Mouse (Mus musculus): Measurements from ENCODE around the gene Mmp20. TPM values are rescaled to one million over a fixed set of nuclear protein-coding genes. Genes with fewer than 3 reads are reported as not detected.
A peak's percentile ranks its signal among the peaks of the same experiment; 100 is the strongest.

Mmp20 gene
- total RNA-seq (2022): not detected

DNA sequence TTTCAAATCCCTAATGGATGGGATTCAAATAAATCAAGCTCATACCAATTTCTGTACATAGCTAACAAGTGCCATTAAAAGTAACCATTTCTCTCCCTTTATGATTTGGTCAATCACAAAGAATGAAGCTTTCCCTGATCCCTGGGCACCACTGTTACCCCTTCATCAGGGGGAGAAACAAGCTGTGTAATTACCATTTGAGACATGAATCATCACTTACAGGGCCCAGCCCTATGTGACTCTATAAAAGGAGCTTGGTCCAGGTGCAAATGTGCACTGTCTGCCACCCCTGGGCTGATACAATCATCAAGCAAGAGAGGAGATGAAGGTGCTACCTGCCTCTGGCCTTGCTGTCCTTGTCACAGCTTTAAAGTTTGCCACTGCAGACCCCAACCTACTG, at the start of gene Mmp20:
Mmp20 (plus strand) TSS at position 301 of the 400 bp plus-strand sequence.
- DNase-seq (ENCODE audit: low spot score in 2 of 2): no peak

DNA sequence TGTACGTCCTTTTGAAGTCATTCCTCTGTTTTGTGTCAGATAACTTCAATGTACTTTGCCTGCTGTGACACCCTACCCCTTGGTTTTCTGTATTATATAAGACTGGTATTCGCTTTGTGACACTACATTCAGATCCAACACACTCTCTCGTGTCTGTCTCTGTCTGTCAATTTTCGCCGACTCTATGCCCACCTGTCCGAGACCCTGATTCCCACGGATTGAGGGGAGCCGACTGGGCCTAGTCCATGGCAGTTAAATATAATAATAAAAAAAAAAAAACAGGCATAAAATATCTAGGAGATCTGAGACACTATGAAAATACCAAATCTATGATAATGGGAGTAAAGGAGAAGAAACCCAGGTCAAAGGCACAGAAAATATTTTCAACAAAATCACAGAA, 38.0 kb upstream of the Mmp20 start:
- DNase-seq (ENCODE audit: low spot score in 2 of 2): no peak

- no peak for DNase-seq (ENCODE audit: low spot score in 2 of 2)
Measured at GRCm38 (mm10) chr9:7593272-7593812, 34.7 kb upstream of the Mmp20 start.

GRCm38 (mm10) chr9:7594816-7595540, 33.1 kb upstream of the Mmp20 start:
- DNase-seq (ENCODE audit: low spot score in 2 of 2): peak; percentile 79 to 85

- DNase-seq (ENCODE audit: low spot score in 2 of 2): peak; percentile 38 to 72
Measured at GRCm38 (mm10) chr9:7602982-7603742, 24.9 kb upstream of the Mmp20 start.

DNA sequence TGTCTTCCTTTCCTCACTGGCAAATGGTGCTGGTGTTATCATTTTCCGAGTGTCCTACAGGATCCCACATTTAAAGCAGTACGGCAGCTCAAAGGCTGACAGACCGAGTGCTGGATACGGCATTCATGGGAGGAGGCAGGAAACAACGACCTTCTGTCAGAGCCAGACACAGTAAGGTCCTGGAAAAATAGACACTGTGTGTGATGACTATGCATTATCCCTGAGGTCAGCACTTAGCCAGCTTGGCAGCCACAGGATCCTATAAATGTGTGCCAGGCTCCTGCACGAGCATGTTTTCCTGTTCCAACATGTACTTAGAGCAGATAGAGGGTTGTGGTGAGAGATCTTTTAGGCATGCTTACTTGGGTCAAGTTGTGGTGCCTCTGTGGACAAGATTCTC, 24.0 kb upstream of the Mmp20 start:
- DNase-seq (ENCODE audit: low spot score in 2 of 2): no peak

GRCm38 (mm10) chr9:7605638-7606037, 22.4 kb upstream of the Mmp20 start:
- DNase-seq (ENCODE audit: low spot score in 2 of 2): no peak

- DNase-seq (ENCODE audit: low spot score in 2 of 2): no peak
Measured at GRCm38 (mm10) chr9:7622582-7622981, 5.4 kb upstream of the Mmp20 start.

DNA sequence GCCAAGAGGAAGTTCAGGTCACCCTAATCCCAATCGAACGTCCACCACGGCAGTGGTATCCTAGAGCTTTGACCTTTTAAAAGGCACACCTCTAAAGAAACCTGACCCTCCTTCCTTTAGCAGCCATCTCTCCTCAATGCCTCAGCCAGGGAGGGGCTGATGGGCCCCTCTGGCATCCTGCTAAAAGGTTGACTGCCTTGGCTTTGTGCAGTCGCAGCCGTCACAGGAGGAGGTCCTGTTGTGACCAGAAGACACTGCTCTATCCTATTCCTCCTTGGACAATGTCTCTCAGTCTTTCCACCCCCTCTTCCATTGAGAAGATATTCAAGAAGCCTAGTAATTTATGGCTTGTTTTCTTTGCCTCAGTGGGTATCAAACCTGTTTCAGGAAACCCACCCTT, 5.9 kb downstream of the Mmp20 start:
- DNase-seq (ENCODE audit: low spot score in 2 of 2): no peak

DNA sequence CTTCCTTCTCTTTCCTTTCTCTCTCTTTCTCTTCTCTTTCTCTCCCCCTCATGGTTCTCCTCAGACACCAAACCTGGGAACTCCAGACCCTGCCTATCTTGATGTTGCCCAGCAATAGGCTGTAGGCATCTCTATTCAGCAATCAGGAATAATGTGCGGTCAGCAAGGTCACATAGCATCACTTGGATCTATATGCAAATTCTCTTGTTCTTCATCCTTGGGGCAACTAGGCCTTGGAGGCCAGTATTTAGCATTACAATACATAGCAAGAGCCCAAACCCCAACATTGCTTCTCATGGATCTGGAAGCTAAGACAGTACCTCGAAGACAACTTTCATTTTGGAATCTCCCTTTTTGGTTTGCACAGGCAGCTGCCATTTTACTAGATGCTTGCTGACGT, 19.9 kb downstream of the Mmp20 start:
- DNase-seq (ENCODE audit: low spot score in 2 of 2): no peak

- DNase-seq (ENCODE audit: low spot score in 2 of 2): no peak
Measured at GRCm38 (mm10) chr9:7650397-7651180, 22.6 kb downstream of the Mmp20 start.

GRCm38 (mm10) chr9:7652351-7653085, 24.5 kb downstream of the Mmp20 start:
- DNase-seq (ENCODE audit: low spot score in 2 of 2): no peak

- no peak for DNase-seq (ENCODE audit: low spot score in 2 of 2)
Measured at GRCm38 (mm10) chr9:7657946-7658345, 29.9 kb downstream of the Mmp20 start.

DNA sequence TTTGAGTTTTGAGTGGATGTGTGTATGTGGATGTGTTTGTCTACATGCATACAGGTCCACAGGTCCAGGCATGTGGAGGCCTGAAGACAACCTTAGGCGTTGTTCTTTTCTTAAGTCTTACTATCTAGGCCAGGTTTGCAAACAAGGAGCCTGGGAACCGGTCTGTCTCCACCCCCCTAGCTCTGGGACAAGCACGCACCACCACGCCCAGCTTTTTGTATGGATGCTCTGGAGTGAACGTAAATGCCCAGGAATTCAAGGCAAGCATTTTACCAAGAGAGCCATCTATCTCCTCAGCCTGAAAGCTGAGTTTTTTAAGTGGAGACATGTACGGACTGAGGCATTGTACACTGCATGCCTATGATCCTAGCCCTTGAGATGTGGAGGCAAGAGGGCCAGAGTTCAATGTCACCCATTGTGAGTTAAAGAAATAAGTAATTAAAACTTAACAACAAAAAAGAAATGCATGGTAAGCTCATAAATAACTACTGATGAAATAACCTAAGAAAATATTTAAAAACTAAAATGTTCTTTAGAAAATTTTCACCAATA, 31.5 kb downstream of the Mmp20 start:
- DNase-seq (ENCODE audit: low spot score in 2 of 2): no peak

DNA sequence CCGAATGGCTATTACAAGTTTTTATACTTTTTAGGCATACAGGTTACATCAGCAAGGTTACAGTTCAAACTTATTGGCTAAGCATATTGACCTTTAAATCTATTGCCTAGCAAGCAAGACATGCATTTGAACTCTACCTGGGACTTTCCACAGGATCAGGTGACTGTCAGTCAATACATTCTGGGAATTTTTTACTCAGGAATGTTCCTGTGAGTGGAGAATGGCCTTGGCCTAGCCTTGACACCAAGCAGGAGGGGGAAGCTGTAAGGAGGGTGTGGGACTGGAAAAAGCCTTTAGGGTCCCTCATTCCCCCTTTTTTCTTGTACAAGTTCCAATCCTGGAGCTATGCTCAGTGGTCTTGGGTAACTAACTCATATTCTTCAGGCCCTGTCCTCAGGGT, 33.3 kb downstream of the Mmp20 start:
- DNase-seq (ENCODE audit: low spot score in 2 of 2): no peak

DNA sequence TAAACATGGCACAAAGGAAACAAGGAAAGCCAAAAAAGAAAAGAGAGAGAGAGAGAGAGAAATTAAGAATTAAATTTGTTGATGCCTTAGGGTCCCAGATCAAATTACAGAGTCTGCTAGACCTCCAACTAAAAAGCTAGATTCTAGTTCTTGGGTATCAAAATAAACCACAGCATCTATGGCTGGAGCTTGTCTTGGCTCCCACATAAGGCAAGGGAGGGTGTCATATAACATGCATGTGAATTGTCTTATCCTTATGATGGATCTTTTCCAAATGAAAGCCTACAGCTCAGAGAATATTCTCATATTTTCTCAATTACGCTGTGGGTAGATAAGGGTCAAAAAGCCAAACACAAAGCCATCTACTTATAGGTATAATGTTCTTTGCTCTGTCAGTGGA, 41.6 kb downstream of the Mmp20 start:
- no peak for DNase-seq (ENCODE audit: low spot score in 2 of 2)

GRCm38 (mm10) chr9:7672985-7673384, 45.0 kb downstream of the Mmp20 start:
- DNase-seq (ENCODE audit: low spot score in 2 of 2): no peak

GRCm38 (mm10) chr9:7678154-7678837, 50.3 kb downstream of the Mmp20 start:
- DNase-seq (ENCODE audit: low spot score in 2 of 2): no peak

DNA sequence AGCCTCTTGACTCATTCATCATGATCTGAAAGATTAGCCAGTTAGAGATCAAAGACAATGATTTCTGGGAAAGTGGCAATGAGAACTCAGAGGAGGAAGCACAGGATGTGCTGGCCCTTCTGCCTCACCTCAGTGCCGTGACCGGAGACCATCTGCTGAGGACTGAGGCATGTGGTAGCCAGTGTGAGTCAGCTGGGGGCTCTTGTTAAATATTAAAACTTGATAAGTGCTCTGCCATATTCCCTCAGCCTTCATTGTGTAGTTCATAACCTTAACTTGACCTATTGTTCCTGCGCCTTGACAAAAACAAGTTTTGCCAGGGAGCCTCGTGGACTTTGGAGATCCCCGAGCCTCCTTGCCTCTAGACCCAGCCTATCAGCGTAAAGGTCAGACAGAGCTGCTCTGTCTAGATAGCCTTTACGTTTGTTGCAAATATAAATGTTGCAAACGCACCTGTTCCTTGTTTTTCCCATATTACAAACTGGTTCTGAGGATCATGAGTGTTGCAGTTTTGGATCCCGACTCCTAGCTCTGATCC, 54.1 kb downstream of the Mmp20 start:
- no peak for DNase-seq (ENCODE audit: low spot score in 2 of 2)

GRCm38 (mm10) chr9:7686024-7686423, 58.0 kb downstream of the Mmp20 start:
- no peak for DNase-seq (ENCODE audit: low spot score in 2 of 2)
